Mouse (Mus musculus) megakaryocyte, embryonic 14.5 days (primary cell): ENCODE results near the gene Nsun2.

ENCODE experiments used
- FLI1 ChIP-seq: IDR thresholded peaks from 2 replicates; pipeline ENCODE4 v1.6.1; 2012; ENCODE audit warnings: low read length, inconsistent platforms, mixed read lengths
- GATA1 ChIP-seq: IDR thresholded peaks from 3 replicates; pipeline ENCODE4 v1.6.1; 2012; ENCODE audit warnings: mixed read lengths, low read length, inconsistent platforms, borderline replicate concordance

DNA sequence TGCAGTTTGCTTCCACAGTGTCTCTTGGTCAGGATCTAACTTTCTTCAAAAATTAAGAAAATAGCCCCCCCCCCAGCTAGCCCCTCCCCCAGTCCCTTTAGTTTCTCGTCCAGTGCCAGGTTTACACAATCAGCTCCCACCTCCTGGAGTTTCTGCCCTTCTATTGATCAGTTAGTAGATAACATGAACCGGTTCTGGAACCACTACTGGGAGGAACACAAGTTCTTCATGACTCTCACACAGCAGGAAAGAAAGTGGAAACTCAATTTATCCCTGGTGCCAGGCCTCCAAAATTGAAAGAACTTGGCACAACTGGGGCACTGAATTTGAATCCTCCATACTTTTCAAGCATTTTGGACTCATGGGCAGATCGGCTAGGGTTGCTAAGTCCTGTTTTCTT lies 121.0 kb downstream of the Nsun2 start:
- no peak for TF ChIP-seq GATA1
- TF ChIP-seq FLI1: no peak
